Mouse (Mus musculus) bone marrow macrophage, adult 2 months (primary cell): ENCODE measurements around the gene Plppr5.

Source experiments
- CTCF ChIP-seq: IDR thresholded peaks from 2 replicates; pipeline ENCODE4 v1.5.1; 2012; ENCODE audit warnings: low read depth, mild to moderate bottlenecking, low read length, moderate library complexity
- POLR2A ChIP-seq: IDR thresholded peaks from 2 replicates; pipeline ENCODE4 v1.6.1; 2012; ENCODE audit warnings: mild to moderate bottlenecking, low read depth, low read length, borderline replicate concordance

GRCm38 (mm10) chr3:117625257-117626001 is 50.8 kb downstream of the Plppr5 start:
- TF ChIP-seq POLR2A (no peak), CTCF (no peak)
